Mouse (Mus musculus) lung, postnatal 36 days (tissue): ENCODE measurements at regions not wholly inside any gene's neighbourhood (a gene's known extent, or its start where the extent isn't known, plus 50 kb on each side); places are given as distances from the start of the nearest gene placed in this dataset.
"Not testable (repeated sequence)": the region's sequence is repeated elsewhere in the genome, so short reads cannot be mapped to it uniquely, and the experiment has no call there.

Source experiments
- DNase-seq: peaks from one replicate; pipeline ENCODE4 v3.0.0; 2022; ENCODE audit warnings: mixed read lengths

GRCm38 (mm10) chr13:73041233-73042040 is 218.8 kb upstream of the Irx4 start:
- no peak for DNase-seq

DNA sequence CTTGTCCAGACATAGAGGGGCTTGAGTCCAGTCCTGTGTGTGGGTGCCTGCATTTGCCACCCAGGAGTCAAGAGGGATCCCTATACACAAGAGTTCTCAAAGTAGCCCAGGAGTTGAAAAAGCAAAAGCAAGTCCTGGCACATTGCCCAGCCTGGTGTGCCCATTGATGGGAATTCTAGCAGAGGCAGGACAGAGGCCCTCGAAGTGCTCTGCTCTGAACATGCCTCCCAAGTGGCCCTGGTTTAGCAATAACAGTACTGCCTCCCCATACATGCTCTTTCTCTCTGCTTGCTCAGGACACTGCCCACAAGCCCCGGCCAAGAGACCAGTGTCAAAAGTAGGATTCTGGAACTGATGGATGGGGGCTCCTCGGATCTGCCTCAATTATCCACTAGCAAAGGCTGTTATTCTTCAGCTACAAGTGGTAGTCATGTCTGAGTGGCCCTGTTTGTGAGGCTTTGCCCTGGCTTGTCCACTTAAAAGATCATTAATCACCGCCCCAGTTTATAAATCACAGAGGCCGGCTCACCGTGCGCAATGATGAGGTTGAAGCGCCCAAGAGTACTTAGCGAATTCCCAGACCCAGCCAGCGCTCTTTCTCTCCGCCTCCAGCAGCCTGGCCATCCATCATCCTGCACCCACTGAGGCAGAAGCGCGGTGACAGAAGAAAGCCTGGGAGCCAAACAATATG is 190.3 kb upstream of the Irx4 start:
- no peak for DNase-seq

DNA sequence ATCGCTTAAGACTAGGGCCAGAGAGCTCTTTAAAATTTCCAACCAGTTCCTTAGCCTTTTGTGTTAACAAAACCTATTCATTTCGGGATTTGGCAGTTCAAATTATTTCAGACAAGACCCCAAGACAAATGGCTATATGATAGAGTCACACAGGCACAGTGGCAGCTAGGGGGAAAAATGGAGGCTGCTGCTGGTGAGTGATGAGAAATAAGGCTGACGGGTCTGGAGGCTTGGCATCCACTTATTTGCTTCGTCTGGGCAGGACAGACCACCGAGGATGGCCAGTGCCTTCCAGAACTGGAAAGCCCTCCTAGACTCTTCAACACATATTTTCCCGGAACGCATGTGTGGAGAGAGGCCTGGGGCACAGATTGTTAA is 189.8 kb upstream of the Irx4 start:
- DNase-seq = no peak

- DNase-seq = no peak
Measured at GRCm38 (mm10) chr13:73071032-73071431, 189.2 kb upstream of the Irx4 start.

- no peak for DNase-seq
Measured at GRCm38 (mm10) chr13:73071854-73072852, 188.1 kb upstream of the Irx4 start.

- no peak for DNase-seq
Measured at GRCm38 (mm10) chr13:73077866-73078430, 182.3 kb upstream of the Irx4 start.

GRCm38 (mm10) chr13:73087815-73088214 is 172.5 kb upstream of the Irx4 start:
- DNase-seq = not testable (repeated sequence)

DNA sequence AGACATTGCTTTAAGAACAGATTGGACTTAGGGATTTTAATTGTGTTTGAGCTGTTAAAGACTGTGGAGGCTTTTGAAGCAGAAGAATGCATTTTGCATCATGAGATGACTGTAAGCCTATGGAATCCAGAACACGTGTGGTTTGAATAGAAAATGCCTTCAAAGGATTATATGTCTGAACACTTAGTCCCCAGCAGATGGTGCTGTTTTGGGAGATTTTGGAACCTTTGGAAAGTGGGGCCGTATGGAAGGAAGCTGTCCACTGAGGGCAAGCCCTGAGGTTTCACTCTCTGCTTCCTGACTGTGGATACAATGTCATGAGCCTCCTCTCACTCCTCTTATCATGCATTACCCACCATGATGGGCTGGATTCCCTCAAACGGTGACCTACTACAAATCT is 168.4 kb upstream of the Irx4 start:
- no peak for DNase-seq

DNA sequence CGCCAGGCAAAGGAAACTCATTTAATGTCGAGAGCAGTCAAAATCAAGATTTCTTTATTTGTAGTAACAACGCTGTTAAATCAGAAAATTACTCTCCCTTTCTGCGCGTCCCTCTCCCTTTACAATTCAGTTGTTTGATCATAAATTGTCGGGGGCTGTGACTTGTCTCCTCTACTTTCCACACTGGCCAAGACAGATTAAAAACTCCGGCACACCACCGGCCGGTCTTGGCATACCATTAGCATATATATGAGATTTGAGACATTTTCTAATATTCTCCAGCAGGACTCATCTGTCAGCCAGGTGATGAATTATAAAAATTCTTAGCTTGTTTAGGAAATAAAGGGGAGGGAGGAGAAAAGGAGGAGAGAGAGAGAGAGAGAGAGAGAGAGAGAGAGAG is 162.8 kb upstream of the Irx4 start:
- DNase-seq = no peak

- no peak for DNase-seq
Measured at GRCm38 (mm10) chr13:73099407-73099806, 160.9 kb upstream of the Irx4 start.

DNA sequence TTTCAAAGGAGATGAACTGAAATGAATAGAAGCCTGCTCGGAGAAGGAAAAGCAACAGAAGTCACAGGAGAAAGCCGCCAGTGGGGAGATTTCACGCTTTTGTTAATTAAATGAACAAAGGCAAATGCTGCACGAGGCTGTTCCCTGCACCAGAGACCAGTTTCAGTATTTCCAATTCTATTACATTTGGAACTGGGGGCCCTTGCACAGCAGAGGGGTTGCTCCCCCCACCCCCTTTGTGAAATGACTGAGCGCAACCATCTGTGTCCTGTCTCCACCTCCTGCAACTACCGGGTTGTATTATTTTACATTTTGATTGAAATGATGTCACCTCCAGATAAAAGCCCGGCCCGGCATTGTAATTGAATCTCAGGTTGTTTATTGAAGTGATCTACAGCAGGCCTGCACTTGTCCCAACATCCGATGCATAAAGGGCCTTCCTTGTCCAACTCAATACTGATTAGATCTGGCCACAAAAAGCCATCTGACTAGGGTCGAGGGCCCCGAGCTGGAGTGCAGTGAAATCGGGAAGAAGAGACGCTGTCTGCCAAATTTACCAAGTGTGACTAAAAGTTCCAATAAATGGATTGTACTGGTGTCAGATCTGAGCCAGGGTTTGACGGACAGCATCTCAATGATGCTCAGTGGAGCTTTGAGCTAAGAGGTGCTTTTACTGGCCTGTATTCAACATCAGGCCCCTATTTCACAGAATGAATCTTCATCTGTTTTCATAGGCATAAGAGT is 152.9 kb upstream of the Irx4 start:
- no peak for DNase-seq

GRCm38 (mm10) chr13:73116822-73117632 is 143.3 kb upstream of the Irx4 start:
- DNase-seq = no peak

DNA sequence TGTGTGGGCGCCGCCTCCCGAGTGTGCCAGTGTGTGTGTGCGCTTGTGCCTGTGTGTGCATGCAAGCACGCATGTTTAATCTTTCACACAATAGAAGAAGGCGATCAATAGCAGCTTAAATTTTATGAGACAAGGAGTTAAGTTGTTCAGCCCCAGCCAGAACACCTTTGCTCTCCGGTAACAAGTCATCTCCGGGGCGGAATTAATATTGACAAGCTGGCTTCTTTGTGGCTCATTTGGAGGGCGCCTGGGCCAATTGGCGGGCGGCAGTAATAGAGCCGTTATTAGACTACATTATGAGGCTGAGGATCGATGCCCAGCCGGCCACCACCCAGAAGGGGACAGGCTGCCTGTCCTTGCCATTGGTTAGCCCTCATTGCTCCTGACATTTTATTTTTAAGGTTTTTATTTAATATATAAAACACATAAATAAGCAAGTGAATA is 142.6 kb upstream of the Irx4 start:
- no peak for DNase-seq

DNA sequence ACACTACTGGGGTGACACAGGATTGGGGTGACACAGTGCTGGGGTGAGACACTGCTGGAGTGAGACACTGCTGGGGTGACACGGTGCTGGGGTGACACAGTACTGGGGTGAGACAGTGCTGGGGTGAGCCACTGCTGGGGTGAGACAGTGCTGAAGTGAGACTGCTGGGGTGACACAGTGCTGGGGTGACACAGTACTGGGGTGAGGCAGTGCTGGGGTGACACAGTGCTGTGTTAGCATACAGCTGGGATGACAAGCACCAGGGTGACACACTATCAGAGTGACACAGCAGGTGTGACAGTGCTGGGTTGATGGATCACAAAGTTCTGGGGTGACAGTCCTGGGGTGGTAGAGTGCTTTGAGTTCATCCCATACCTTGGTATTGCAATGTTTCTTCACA is 137.3 kb upstream of the Irx4 start:
- no peak for DNase-seq

DNA sequence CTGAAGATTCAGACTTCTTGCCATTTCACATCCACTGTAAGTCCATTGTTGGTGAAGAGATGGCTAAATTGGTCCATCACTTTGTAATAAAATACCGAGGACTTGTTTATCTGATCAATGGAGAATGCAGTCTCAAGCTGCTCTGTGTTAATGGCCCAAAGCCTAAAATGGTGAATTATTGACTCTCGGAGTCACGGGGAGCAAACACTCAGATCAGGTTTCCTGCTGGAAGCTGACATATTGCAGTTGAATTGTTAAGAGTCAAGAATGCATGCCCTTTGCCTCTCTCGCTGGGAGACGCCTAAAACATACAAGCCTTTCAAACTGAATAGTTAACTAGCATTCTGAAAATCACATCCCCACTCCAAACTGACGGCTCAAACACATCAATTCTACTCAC is 129.0 kb upstream of the Irx4 start:
- DNase-seq = no peak

DNA sequence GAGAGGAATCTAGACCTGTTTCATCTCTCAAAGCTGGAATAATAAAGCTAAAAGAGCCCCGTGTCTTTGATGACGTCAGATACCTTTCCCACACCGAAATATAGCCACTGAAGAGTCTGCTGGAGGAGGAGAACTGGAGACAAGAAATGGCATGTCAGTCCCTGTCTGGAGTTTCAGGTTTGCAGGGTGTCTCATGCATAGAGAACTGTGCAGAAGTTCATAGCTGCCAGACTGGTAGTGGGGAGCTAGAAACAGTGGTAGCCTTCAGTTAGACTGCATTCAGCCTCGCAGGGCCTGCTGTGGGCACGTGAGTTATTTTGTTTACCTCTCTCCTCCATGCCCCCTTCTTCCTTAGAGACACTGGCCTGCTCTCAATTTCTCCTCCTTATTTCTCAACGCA is 127.5 kb upstream of the Irx4 start:
- DNase-seq = no peak

GRCm38 (mm10) chr13:73134929-73135328 is 125.3 kb upstream of the Irx4 start:
- no peak for DNase-seq

- no peak for DNase-seq
Measured at GRCm38 (mm10) chr13:73141302-73141701, 119.0 kb upstream of the Irx4 start.

DNA sequence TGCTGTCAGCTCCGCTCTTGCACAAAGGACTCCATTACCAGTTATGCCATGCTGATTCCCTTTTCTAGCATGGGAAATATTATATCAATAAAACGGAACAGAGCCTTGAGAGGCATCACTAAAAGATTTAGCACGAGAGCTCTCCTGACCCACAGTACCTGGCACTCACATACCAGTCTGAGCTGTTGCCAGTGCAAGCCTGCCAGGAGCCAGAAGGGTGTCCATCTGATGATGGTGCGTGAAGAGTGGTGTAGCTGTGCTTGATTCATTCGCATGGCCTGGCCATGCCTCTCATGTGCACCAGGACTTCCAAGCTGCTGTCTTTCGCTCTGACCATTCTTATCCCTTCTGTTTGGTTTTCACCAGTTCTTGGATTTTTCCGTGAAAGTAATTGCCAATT is 102.3 kb upstream of the Irx4 start:
- no peak for DNase-seq

DNA sequence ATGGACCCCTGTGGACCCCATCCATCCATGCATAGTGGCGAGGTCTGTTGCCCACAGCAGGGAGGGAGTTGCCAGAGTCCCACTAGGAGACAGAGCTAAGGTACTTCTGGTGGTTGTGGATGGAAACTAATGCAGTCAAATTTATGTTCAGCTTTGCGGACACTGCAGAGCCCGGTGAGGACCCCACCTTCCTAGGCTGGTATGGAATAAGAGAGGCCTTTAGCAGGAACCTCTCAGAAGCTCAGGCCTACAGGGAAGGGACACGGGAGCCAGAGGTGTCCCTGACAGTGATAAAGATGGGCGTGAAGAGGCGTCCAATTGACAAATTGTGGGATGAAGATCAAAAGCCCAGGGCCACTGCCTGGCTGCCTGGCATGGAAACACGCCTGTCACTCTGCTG is 100.8 kb upstream of the Irx4 start:
- DNase-seq = no peak

DNA sequence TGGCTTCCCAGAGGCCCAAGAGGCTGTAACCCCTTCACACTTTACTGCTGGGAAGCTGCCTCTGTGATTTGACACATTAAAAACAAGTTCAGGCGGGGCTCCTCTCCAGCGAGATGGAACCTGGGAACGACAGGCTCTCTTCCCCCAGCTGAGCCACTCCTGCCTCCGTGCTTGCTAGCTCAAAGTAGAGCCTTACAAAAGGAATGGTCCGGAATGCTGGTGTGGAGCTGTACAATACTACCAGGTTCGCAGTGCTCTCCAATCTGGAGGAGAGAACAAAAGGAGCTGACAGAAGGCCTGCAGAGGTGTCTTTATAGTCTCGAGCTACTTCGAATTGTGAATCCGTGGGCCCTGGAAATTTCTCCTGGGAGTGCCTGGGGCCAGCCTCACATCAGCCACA is 100.4 kb upstream of the Irx4 start:
- no peak for DNase-seq
